Mouse (Mus musculus) intestine, embryonic 16.5 days (tissue): ENCODE data around the gene Gm44503. TPM values are rescaled to one million over a fixed set of nuclear protein-coding genes. Genes with fewer than 3 reads are reported as not detected.

Experiments
- ATAC-seq: fragments of 200-750 bp; cut with Nextera tagmentation; 2 replicates; pipeline ENCODE4 v1.8.0; 2017; ENCODE audit warnings: moderate TSS enrichment, moderate library complexity
- H3K27ac ChIP-seq: fragments of 300-500 bp; sonication (generic); 2 replicates; pipeline ENCODE4 v1.5.1; 2014; ENCODE audit warnings: mild to moderate bottlenecking, low read length
- H3K27me3 ChIP-seq: fragments of 300-500 bp; sonication (generic); replicated peaks from 2 replicates; pipeline ENCODE4 v1.6.1; 2014; ENCODE audit warnings: low read length, control low read depth, mixed read lengths; ENCODE audit not compliant: control insufficient read depth, insufficient read depth
- H3K36me3 ChIP-seq: fragments of 300-500 bp; sonication (generic); 2 replicates; pipeline ENCODE4 v1.6.1; 2014; ENCODE audit warnings: low read length, control low read depth; ENCODE audit not compliant: control insufficient read depth, insufficient read depth
- H3K4me1 ChIP-seq: fragments of 300-500 bp; sonication (generic); 2 replicates; pipeline ENCODE4 v1.6.1; 2014; ENCODE audit warnings: low read length, control low read depth, mixed read lengths; ENCODE audit not compliant: control insufficient read depth, insufficient read depth
- H3K4me2 ChIP-seq: fragments of 300-500 bp; sonication (generic); 2 replicates; pipeline ENCODE4 v1.6.1; 2014; ENCODE audit warnings: low read depth, low read length, control low read depth
- H3K4me3 ChIP-seq: fragments of 300-500 bp; sonication (generic); 2 replicates; pipeline ENCODE4 v1.5.1; 2014; ENCODE audit warnings: mild to moderate bottlenecking, low read length
- H3K9ac ChIP-seq: fragments of 300-500 bp; sonication (generic); 2 replicates; pipeline ENCODE4 v1.6.1; 2014; ENCODE audit warnings: low read depth, low read length
- H3K9me3 ChIP-seq: fragments of 300-500 bp; sonication (generic); 2 replicates; pipeline ENCODE4 v1.6.1; 2016; ENCODE audit warnings: low read length, control low read depth; ENCODE audit not compliant: control insufficient read depth
- WGBS: fragments of 180-500 bp; shearing (Covaris S2); extraction: QIAGEN DNeasy Blood & Tissue Kit; methylation state at CpG from one replicate; pipeline ENCODE4 v1.1.7; 2014; 5-methylcytosine and 5-hydroxymethylcytosine counted together
- polyA plus RNA-seq: library from polyadenylated mRNA; unstranded; fragments of >200 nt; fragmentation: Nextera tagmentation; extraction: Ambion mirVana; gene quantifications from 2 replicates; pipeline ENCODE4 v1.2.1, GENCODE M21; 2015

Gene Gm44503
- polyA plus RNA-seq, 1 experiment from 2014 or later, result not detected

DNA sequence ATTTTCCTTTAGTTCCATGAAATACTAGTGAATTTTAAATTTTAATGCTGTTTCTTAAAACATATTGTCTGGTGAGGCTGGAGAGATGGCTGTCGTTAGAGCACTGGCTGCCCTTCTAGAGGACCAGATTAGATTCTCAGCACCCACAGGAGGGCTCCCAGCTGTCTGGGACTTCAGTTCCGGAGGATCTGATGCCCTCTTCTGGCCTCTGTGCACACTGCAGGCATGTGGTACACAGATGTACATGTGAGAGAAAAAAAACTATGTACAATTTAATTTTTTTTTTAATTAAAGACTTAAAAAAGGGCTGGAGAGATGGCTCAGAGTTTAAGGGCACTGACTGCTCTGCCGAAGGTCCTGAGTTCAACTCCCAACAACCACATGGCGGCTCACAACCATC lies 23.3 kb upstream of the Gm44503 start:
- H3K27ac ChIP-seq, result no peak overlapping the region
- no peaks in the 10 kb centered on the region for H3K36me3 ChIP-seq
- no peaks in the 10 kb centered on the region for H3K27me3 ChIP-seq
- no peak overlapping the region for H3K4me3 ChIP-seq
- H3K9me3 ChIP-seq, result no peaks in the 10 kb centered on the region
- H3K4me2 ChIP-seq, result no peak overlapping the region
- H3K4me1 ChIP-seq, result no peaks in the 10 kb centered on the region
- 82% methylated on average over 4 of the region's 4 CpGs for WGBS
- H3K9ac ChIP-seq, result no peak overlapping the region
- no peak for ATAC-seq

DNA sequence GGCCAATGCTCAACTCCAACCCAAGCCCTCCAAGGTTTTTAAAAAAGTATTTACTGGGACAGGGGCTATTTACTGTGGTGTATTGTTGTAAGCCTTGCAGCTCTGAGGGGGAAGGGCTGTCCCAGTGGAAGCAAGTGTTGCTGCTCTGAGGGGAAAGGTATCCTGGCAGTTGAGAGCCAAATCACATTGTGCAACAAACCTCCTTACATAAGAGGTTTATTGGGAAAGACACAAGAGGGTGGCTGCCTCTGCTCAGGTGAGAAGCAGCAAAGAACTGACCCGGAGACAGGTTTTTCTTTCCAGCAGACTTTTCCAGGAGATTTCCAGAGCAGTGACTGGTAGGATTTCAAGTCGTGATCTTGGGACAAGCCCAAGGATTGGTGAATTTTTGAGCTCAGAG lies 22.4 kb upstream of the Gm44503 start:
- no peaks in the 10 kb centered on the region for H3K27me3 ChIP-seq
- H3K27ac ChIP-seq, result no peak overlapping the region
- H3K4me1 ChIP-seq, result no peaks in the 10 kb centered on the region
- WGBS, result 69% methylated on average over 2 of the region's 2 CpGs
- ATAC-seq, result no peak
- H3K9ac ChIP-seq, result no peak overlapping the region
- no peak overlapping the region for H3K4me2 ChIP-seq
- H3K36me3 ChIP-seq, result no peaks in the 10 kb centered on the region
- H3K4me3 ChIP-seq, result no peak overlapping the region
- H3K9me3 ChIP-seq, result no peaks in the 10 kb centered on the region

DNA sequence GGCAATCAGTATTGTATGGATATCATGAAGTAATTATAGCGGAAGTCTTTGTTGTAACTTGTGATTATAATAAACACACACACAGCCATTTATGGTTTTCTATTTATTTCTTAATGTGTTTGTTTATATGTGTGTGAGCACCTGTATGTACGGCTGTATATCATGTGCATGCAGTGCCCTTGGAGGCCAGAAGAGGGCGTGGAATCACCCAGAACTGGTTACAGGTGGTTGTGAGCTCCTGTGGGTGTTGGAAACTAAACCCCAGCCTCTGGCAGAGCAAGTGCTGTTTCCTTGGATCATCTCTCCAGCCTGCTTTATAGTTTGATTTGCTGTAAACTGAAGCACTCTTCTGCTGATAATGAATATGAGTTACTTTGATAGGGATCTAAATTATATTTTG lies 15.2 kb upstream of the Gm44503 start:
- Histone ChIP-seq H3K9ac (no peak overlapping the region), H3K4me3 (no peak overlapping the region), H3K36me3 (peaks cover 10% of the 10 kb centered on the region; the same call in 1 of the 2 replicates), H3K4me1 (no peaks in the 10 kb centered on the region), H3K27ac (no peak overlapping the region), H3K4me2 (no peak overlapping the region), H3K27me3 (no peaks in the 10 kb centered on the region), H3K9me3 (peaks cover 5% of the 10 kb centered on the region; the same call in 1 of the 2 replicates)
- 58% methylated on average over 3 of the region's 3 CpGs for WGBS
- ATAC-seq, result no peak

DNA sequence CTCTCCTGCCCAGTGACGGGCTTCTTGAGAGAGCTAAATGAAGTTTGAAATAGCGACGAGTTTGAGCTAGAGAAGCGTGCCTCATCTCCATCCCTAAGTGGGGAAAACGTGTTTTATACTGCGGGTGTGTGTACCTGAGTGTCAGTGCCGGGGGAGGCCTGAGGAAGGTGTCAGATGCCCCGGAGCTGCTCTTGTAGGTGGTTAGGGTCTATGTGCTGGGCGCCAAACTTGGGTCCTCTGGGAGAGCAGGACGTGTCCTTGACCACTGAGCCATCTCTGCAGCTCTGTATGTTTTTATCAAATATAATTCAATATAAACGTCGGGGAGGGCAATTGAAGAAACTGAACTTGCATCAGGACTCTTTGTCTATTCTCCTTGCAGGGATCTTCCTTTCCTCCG lies 14.4 kb upstream of the Gm44503 start:
- peaks cover 5% of the 10 kb centered on the region; the same call in 1 of the 2 replicates for H3K9me3 ChIP-seq
- no peak overlapping the region for H3K4me3 ChIP-seq
- peaks cover 10% of the 10 kb centered on the region; the same call in 1 of the 2 replicates for H3K36me3 ChIP-seq
- no peaks in the 10 kb centered on the region for H3K4me1 ChIP-seq
- no peak overlapping the region for H3K4me2 ChIP-seq
- 89% methylated on average over 13 of the region's 13 CpGs for WGBS
- no peak overlapping the region for H3K27ac ChIP-seq
- ATAC-seq, result no peak
- no peak overlapping the region for H3K9ac ChIP-seq
- H3K27me3 ChIP-seq, result no peaks in the 10 kb centered on the region

DNA sequence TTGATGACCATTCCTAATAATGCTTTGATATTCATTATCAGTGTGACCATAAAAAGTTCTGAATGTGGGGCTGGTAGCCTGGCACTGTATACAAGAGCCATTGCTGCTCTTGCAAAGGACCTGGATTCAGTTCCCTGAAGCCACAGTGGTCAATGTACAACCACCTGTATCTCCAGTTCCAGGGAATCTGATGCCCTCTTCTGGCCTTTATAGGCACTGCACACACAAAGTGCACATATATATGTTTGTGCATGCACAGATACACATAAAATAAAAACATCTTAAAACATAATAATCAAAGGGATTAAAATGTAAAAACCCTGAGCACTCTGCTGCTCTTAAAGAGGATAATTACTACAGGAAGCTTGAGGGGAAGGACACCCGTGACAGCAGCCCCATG lies 11.6 kb upstream of the Gm44503 start:
- Histone ChIP-seq H3K27me3 (no peaks in the 10 kb centered on the region), H3K9ac (no peak overlapping the region), H3K36me3 (peaks cover 10% of the 10 kb centered on the region; the same call in 1 of the 2 replicates), H3K9me3 (peaks cover 5% of the 10 kb centered on the region; the same call in 1 of the 2 replicates), H3K4me3 (no peak overlapping the region), H3K4me2 (no peak overlapping the region), H3K27ac (no peak overlapping the region), H3K4me1 (no peaks in the 10 kb centered on the region)
- ATAC-seq, result no peak
- 91% methylated on average over 1 of the region's 1 CpGs for WGBS

DNA sequence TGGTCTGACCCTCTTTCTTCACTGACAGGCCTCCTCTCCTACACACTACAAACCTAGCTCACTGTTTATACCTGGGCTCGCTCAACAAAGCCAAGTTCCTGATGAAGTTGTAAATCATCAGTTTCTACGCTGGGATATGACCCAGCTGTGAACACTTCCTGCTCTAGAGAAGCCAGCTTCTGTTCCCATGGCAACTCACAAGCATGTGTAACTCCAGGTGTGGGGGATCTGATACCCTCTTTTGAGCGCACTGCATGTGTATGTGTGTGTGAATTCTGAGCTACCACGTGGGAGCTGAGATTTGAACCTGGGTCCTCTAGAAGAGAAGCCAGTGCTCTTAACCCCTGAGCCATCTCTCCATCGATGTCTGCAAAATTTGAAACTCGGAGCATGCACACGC lies 9.1 kb upstream of the Gm44503 start:
- no peak for ATAC-seq
- no peak overlapping the region for H3K9ac ChIP-seq
- WGBS, result 58% methylated on average over 7 of the region's 7 CpGs
- H3K27ac ChIP-seq, result no peak overlapping the region
- H3K9me3 ChIP-seq, result peaks cover 5% of the 10 kb centered on the region; the same call in 1 of the 2 replicates
- no peaks in the 10 kb centered on the region for H3K4me1 ChIP-seq
- no peaks in the 10 kb centered on the region for H3K27me3 ChIP-seq
- H3K4me2 ChIP-seq, result no peak overlapping the region
- H3K4me3 ChIP-seq, result no peak overlapping the region
- H3K36me3 ChIP-seq, result peaks cover 10% of the 10 kb centered on the region; the same call in 1 of the 2 replicates

DNA sequence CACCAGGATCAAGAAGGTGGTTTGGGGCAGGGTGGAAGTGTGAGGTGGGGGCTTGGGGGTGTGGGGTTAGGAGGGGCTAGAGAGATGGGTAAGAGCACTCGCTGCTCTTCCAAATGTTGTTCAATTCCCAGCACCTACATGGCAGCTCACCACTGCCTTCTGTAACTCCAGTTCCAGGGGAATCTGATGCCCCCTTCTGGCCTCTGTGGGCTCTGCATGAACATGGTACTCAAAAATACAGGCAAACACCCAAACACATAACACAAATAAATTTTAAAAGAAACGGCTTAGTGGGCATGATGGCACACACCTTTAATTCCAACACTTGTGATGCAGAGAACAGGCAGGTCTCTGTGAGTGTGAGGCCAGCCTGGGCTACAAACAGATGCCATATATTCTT lies 3.9 kb upstream of the Gm44503 start:
- 59% methylated on average over 2 of the region's 2 CpGs for WGBS
- H3K27me3 ChIP-seq, result no peaks in the 10 kb centered on the region

DNA sequence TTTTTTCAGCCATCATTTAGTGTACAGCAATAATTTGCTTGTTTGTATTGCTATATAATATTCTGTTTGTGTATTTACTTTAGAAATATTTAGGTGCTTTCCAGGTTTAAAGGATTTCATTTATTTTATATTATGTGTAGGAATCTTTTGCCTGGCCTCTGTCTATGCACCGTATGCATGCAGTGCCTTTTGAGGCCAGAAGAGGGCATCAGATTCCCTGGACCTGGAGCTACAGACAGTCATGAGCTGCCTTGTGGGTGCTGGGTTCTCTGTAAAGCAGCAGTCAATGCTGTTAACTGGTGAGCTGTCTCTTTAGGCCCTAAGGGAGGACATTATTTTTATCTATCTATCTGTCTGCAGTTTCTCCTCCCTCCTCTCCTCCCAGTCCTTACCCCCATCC lies 3.1 kb upstream of the Gm44503 start:
- H3K27ac ChIP-seq, result no peak overlapping the region
- H3K36me3 ChIP-seq, result no peaks in the 10 kb centered on the region
- peaks cover 4% of the 10 kb centered on the region; the same call in 1 of the 2 replicates for H3K4me1 ChIP-seq
- no peak overlapping the region for H3K4me3 ChIP-seq
- no peaks in the 10 kb centered on the region for H3K27me3 ChIP-seq
- WGBS, result 22% methylated on average over 1 of the region's 1 CpGs
- no peak for ATAC-seq
- H3K9me3 ChIP-seq, result no peaks in the 10 kb centered on the region
- no peak overlapping the region for H3K4me2 ChIP-seq
- no peak overlapping the region for H3K9ac ChIP-seq

More for the DNA sequence above, 3.9 kb upstream of the Gm44503 start:
- H3K4me1 ChIP-seq, result peaks cover 4% of the 10 kb centered on the region; the same call in 1 of the 2 replicates
- H3K9me3 ChIP-seq, result no peaks in the 10 kb centered on the region
- no peaks in the 10 kb centered on the region for H3K36me3 ChIP-seq
- no peak overlapping the region for H3K4me3 ChIP-seq
- H3K4me2 ChIP-seq, result no peak overlapping the region
- no peak for ATAC-seq
- no peak overlapping the region for H3K9ac ChIP-seq
- no peak overlapping the region for H3K27ac ChIP-seq

DNA sequence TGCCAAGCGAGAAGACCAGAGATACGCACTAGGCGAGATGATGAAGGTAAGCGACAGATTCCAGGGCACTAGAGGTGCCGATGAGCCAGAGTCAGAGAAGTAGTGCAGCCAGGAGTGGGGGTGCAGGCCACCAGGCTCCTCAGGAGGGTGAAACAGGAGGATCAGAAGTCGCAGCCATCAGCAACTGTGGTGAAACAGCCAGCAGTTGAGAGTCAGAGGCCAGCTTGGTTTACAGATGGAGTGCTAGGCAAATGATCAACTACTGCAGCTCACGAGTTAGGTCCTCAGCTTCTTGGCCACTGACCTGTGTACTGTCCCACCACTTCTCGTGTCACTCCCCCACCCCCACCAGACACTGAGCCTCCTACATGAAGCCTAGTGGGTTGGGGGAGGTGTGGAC lies 2.7 kb downstream of the Gm44503 start:
- no peak overlapping the region for H3K27ac ChIP-seq

DNA sequence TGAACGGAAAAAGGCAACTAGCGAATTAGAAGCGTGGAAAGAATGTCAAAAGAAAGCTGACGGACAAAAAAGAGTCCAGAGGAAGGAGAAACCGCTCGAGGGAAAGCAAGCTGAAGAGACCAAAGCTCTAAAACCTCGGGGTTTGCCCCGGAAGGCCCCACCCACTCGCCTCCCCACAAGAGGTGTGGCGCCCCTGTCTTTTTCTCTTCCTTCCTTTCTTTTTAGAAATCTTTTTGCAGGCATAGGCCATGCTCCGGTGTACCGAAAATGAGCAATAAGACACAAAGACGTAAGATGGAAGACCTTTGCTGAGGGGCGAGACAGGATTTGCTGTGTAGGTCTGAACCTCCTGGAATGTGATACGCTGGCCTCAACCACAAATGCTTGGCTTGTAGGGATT lies 3.3 kb downstream of the Gm44503 start:
- H3K4me3 ChIP-seq, result no peak overlapping the region
- ATAC-seq, result no peak
- WGBS, result 79% methylated on average over 15 of the region's 15 CpGs
- H3K4me1 ChIP-seq, result peaks cover 4% of the 10 kb centered on the region; the same call in 1 of the 2 replicates
- H3K27ac ChIP-seq, result no peak overlapping the region
- H3K27me3 ChIP-seq, result no peaks in the 10 kb centered on the region
- H3K36me3 ChIP-seq, result no peaks in the 10 kb centered on the region
- no peak overlapping the region for H3K4me2 ChIP-seq
- no peaks in the 10 kb centered on the region for H3K9me3 ChIP-seq
- H3K9ac ChIP-seq, result no peak overlapping the region

More for the DNA sequence above, 2.7 kb downstream of the Gm44503 start:
- Histone ChIP-seq H3K36me3 (no peaks in the 10 kb centered on the region), H3K4me3 (no peak overlapping the region), H3K4me1 (peaks cover 4% of the 10 kb centered on the region; the same call in 1 of the 2 replicates), H3K4me2 (no peak overlapping the region), H3K9ac (no peak overlapping the region), H3K9me3 (no peaks in the 10 kb centered on the region), H3K27me3 (no peaks in the 10 kb centered on the region)
- 61% methylated on average over 8 of the region's 8 CpGs for WGBS
- no peak for ATAC-seq
